Mouse (Mus musculus) urinary bladder, postnatal 10 days (tissue): ENCODE data around the gene Sirt7.

Source experiments
- DNase-seq: peaks from one replicate; pipeline ENCODE4 v3.0.0; 2022; ENCODE audit warnings: low spot score

Sirt7 gene

GRCm38 (mm10) chr11:120634810-120635209, 9.8 kb upstream of the Sirt7 start:
- no peak for DNase-seq

- DNase-seq: peak; percentile 68
Observed at GRCm38 (mm10) chr11:120633520-120634343, 8.7 kb upstream of the Sirt7 start, which contains the start of gene Mafg. Gene Mafg (minus strand): TSS chr11:120633600.

- no peak for DNase-seq
Observed at GRCm38 (mm10) chr11:120632559-120633519, 7.8 kb upstream of the Sirt7 start.

- no peak for DNase-seq
Observed at GRCm38 (mm10) chr11:120631726-120632448, 6.8 kb upstream of the Sirt7 start.

- no peak for DNase-seq
Observed at GRCm38 (mm10) chr11:120630881-120631725, 6.1 kb upstream of the Sirt7 start.

GRCm38 (mm10) chr11:120630401-120630871, 5.4 kb upstream of the Sirt7 start:
- DNase-seq: no peak

- no peak for DNase-seq
Observed at GRCm38 (mm10) chr11:120629911-120630310, 4.9 kb upstream of the Sirt7 start.

GRCm38 (mm10) chr11:120629341-120629730, 4.3 kb upstream of the Sirt7 start:
- DNase-seq: no peak

GRCm38 (mm10) chr11:120628601-120629340, 3.7 kb upstream of the Sirt7 start:
- no peak for DNase-seq

- no peak for DNase-seq
Observed at GRCm38 (mm10) chr11:120627468-120628300, 2.6 kb upstream of the Sirt7 start.

GRCm38 (mm10) chr11:120626785-120627467, 1.9 kb upstream of the Sirt7 start:
- no peak for DNase-seq

GRCm38 (mm10) chr11:120624680-120625111, 344 bp downstream of the Sirt7 start:
- peak; percentile 49 for DNase-seq

GRCm38 (mm10) chr11:120623961-120624679, 920 bp downstream of the Sirt7 start:
- DNase-seq: no peak

- no peak for DNase-seq
Observed at GRCm38 (mm10) chr11:120622805-120623204, 2.2 kb downstream of the Sirt7 start.

- no peak for DNase-seq
Observed at GRCm38 (mm10) chr11:120620195-120620594, 4.8 kb downstream of the Sirt7 start.

- no peak for DNase-seq
Observed at GRCm38 (mm10) chr11:120618619-120619535, 6.2 kb downstream of the Sirt7 start.
